Mouse (Mus musculus): ENCODE data around the gene P2rx3.
A peak's percentile ranks its signal among the peaks of the same experiment; 100 is the strongest.

Gene P2rx3

GRCm38 (mm10) chr2:85043623-85044022 is 6.4 kb upstream of the P2rx3 start:
- no peak for DNase-seq (ENCODE audit: low read depth, low spot score)

- no peak for DNase-seq (ENCODE audit: low read depth, low spot score)
Measured at GRCm38 (mm10) chr2:85038336-85038735, 1.1 kb upstream of the P2rx3 start.

- DNase-seq (ENCODE audit: low read depth, low spot score), result no peak
Measured at GRCm38 (mm10) chr2:85036507-85037046, 685 bp downstream of the P2rx3 start.

GRCm38 (mm10) chr2:85034169-85034568 is 3.1 kb downstream of the P2rx3 start:
- DNase-seq (ENCODE audit: low read depth, low spot score), result no peak

- peak; percentile 73 for DNase-seq (ENCODE audit: low read depth, low spot score)
Measured at GRCm38 (mm10) chr2:85033121-85033520, 4.1 kb downstream of the P2rx3 start.

GRCm38 (mm10) chr2:85030989-85031388 is 6.3 kb downstream of the P2rx3 start:
- DNase-seq (ENCODE audit: low read depth, low spot score), result no peak

- no peak for DNase-seq (ENCODE audit: low read depth, low spot score)
Measured at GRCm38 (mm10) chr2:85029897-85030296, 7.4 kb downstream of the P2rx3 start.

- DNase-seq (ENCODE audit: low read depth, low spot score), result no peak
Measured at GRCm38 (mm10) chr2:85027281-85027680, 10.0 kb downstream of the P2rx3 start.

- DNase-seq (ENCODE audit: low read depth, low spot score), result no peak
Measured at GRCm38 (mm10) chr2:85026178-85026577, 11.1 kb downstream of the P2rx3 start.

GRCm38 (mm10) chr2:85022043-85022442 is 15.2 kb downstream of the P2rx3 start:
- peak; percentile 73 for DNase-seq (ENCODE audit: low read depth, low spot score)

- DNase-seq (ENCODE audit: low read depth, low spot score), result no peak
Measured at GRCm38 (mm10) chr2:85014588-85014982, 22.7 kb downstream of the P2rx3 start.

GRCm38 (mm10) chr2:85013826-85014587 is 23.3 kb downstream of the P2rx3 start:
- DNase-seq (ENCODE audit: low read depth, low spot score), result no peak

- no peak for DNase-seq (ENCODE audit: low read depth, low spot score)
Measured at GRCm38 (mm10) chr2:85012679-85013078, 24.6 kb downstream of the P2rx3 start.

- DNase-seq (ENCODE audit: low read depth, low spot score), result no peak
Measured at GRCm38 (mm10) chr2:85011906-85012604, 25.2 kb downstream of the P2rx3 start.

- DNase-seq (ENCODE audit: low read depth, low spot score), result no peak
Measured at GRCm38 (mm10) chr2:85009212-85009611, 28.1 kb downstream of the P2rx3 start.

- DNase-seq (ENCODE audit: low read depth, low spot score), result peak; percentile 76
Measured at GRCm38 (mm10) chr2:85007729-85008128, 29.5 kb downstream of the P2rx3 start.

GRCm38 (mm10) chr2:85006600-85006999 is 30.7 kb downstream of the P2rx3 start:
- DNase-seq (ENCODE audit: low read depth, low spot score), result no peak

- DNase-seq (ENCODE audit: low read depth, low spot score), result peak; percentile 50
Measured at GRCm38 (mm10) chr2:85004341-85004740, 32.9 kb downstream of the P2rx3 start.

- peak; percentile 53 for DNase-seq (ENCODE audit: low read depth, low spot score)
Measured at GRCm38 (mm10) chr2:85002575-85002974, 34.7 kb downstream of the P2rx3 start.

GRCm38 (mm10) chr2:85001497-85001896 is 35.8 kb downstream of the P2rx3 start:
- peak; percentile 95 for DNase-seq (ENCODE audit: low read depth, low spot score)

- DNase-seq (ENCODE audit: low read depth, low spot score), result no peak
Measured at GRCm38 (mm10) chr2:84999486-85000181, 37.6 kb downstream of the P2rx3 start.

GRCm38 (mm10) chr2:84996376-84996775 is 40.9 kb downstream of the P2rx3 start:
- peak; percentile 14 for DNase-seq (ENCODE audit: low read depth, low spot score)

Measured in 3T3-L1 (cell line).